Mouse (Mus musculus) frontal cortex, postnatal 10 days (tissue): Measurements from ENCODE around the gene Tbrg4.

Source experiments
- DNase-seq, 2 experiments: peaks; one replicate each; pipeline ENCODE4 v3.0.0; 2022; ENCODE audit warnings: low spot score in 2 of 2, mixed read lengths in 1 of 2

The Tbrg4 gene

DNA sequence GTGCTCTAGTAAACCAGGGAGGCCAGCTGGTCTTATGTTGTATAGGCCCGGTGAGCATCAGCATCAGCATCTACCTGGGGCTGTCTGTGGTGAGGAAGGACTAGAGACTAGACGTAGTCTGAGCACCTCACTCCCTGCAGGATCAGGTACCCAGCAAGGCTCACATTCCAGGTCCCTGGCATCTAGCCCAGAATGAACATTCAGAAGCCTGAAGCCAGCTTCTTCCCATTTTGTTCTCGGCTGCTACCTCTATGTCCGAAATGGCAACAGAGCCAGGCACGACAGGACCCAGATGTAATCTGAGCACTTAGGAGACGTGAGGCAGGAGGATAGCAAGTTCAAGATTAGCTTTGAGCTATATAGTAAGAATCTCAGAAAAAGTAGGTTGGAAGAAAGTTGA lies 31.0 kb downstream of the Tbrg4 start:
- DNase-seq, result no peak

DNA sequence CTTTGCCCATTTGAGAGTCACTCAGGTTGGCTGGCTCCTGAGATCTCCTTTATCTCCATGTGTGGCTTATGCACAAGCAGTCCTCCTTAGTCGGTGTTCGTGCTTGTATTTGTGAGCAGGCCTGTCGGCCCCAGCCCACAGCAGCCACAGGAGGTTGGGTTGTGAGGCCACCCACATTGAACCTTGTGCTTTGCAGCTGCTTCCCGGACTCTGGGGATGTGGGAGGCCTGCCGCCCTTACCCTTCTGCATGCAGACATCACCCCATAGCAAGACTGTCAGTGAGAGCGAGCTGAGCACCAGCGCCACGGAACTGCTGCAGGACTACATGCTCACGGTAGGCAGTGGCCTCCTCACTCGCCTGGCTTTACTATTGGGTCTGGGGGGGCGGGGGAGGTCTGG lies 32.5 kb downstream of the Tbrg4 start:
- no peak for DNase-seq

DNA sequence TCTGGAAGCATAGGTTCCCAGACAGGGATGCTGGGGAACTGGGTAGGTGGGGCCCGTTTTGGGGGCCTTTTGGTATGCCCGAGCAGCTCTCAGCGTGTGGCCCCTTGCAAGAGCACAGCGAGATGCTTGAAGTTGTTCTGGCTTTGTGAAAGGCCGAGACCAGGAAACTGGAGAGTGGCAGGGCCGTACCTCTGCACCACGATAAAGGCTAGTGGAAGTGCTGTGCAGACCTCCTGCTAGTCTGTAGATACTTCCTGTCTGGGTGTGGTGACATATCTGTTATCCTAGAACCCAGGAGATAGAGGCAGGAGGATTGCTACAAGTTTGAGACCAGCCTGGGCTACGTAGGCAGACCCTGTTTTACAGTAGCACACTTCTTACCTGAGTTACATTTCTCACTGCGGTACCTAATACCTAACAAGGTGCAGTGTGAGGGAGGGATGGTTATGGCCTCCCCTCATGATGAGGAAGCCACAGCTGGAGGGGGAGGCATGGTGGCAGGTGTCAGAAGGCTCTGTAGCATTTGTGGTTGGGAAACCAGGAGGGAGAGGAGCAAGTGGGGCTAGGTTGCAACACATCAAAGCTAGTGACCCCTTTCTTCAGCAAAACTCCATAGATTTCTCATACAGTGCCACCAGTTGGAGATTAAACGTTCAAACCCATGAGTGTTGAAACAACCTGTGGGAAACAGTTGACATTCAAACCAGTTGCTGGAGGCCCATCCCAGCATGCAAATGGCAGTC lies 34.8 kb downstream of the Tbrg4 start:
- no peak for DNase-seq

GRCm38 (mm10) chr11:6589838-6590237 lies 36.0 kb downstream of the Tbrg4 start:
- no peak for DNase-seq

- DNase-seq, result no peak
Measured at GRCm38 (mm10) chr11:6588295-6588694, 37.6 kb downstream of the Tbrg4 start.

GRCm38 (mm10) chr11:6587249-6587940 lies 38.5 kb downstream of the Tbrg4 start:
- no peak for DNase-seq

GRCm38 (mm10) chr11:6586660-6587059 lies 39.2 kb downstream of the Tbrg4 start:
- no peak for DNase-seq

DNA sequence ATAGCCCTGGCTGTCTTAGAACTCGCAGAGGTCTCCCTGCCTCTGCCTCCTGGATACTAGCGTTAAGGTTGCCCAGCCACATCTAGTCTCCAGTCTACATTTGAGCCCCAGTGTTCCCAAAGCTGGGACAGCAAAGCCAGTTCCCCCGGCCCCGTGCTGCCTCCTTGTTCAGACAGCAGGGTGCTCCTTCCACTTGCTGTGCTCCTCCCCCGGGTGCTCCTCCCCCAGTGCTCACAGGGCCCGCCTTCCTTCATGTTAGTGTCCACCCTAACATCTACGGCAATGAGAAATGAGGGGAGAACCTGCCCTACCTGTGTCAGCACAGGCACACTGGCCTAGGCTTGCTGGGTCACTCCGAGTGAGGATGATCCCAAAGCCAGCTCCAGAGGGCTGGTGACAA lies 40.1 kb downstream of the Tbrg4 start:
- no peak for DNase-seq

DNA sequence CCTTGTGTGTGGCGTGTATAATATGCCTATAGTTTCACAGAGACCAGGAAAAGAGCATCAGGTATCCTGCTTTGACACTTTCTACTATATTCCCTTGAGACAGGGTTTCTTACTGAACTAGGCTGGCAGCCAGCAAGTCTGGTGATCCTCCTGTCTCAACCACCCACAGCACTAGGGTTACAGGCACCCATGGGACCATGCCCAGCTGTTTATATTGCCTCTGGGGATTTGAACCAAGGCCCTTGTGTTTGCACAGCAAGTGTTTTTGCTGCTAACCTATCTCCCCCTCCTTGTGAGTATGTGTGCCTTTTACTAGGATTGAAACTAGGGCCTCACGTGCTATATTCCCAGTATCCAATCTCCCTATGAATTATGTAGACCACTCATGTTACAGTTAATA lies 44.3 kb downstream of the Tbrg4 start:
- DNase-seq, result no peak

GRCm38 (mm10) chr11:6580065-6580750 lies 45.7 kb downstream of the Tbrg4 start:
- DNase-seq, result no peak

DNA sequence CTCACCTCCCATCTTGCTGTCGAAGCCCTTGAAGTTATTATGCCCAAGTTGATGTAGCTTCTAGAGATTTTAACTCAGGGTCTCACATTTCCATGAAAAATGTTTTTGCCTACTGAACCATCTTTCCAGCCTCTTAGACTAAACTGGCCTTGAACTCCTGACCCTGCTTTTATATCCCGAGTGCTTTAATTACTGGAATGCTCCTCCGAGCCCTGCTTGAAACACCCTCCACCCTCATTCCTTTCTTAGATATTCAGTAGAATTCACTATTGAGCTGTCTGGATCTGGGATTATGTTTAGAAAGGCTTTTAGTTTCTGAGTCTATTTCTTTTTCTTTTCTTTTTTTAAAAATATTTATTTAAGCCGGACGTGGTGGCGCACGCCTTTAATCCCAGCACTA lies 46.5 kb downstream of the Tbrg4 start:
- no peak for DNase-seq

- no peak for DNase-seq
Measured at GRCm38 (mm10) chr11:6576151-6576550, 49.7 kb downstream of the Tbrg4 start.

DNA sequence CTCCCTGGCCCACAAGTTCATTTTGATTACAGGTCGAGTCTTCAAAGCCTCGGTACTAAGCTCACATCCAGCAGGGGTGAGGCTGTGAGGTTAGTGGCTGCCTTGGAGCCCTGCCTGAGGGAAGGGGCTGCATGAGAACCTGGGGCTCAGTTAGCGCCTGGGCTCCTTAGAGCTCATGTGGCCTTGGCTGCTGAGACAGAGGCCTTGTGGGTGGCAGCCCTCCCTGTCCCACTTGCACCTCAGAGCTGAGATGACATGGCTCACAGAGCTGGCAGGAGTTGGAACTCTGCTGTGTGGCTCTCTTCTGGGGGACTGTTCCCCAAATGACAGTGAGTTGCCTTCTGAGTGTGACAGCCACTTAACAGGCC lies 56.5 kb downstream of the Tbrg4 start:
- DNase-seq, result no peak

DNA sequence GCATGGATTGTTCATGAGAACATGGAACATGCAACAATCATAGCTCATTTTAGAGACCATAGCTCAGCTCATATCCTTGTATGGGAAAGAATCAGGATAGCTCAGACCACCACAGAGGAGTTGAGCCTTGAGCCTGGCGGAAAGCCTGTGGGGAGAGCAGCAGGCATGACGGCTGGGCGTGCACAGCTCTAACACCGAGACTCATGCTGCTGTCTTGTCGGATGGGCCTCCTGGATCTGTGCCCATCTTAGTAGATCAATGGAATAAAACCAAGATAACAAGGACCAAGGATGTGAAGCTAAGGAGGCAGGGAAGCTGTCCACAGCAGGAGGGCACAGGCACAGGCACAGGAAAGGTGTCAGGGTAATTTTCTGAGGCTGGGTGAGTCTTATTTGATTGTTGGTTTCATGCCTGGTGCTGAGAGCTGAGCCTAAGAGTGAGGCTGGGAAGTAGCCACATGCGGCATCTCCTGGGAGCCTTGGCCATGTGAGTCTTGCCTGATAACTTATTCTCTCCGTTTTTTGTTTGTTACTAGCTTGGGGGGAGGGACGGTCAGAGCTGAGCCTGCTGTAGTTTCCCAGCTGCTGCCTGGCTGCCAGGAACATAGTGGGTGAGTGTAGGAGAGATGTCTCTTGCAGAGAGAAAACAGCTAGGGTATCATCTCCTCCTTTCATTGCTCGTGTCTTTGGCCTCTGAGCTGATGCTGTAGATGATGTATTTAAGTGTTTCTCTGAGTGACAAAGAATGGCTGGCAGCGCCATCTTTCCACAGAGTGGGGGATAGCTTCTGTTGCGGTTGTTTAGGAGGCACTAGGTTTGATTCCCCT lies 57.1 kb downstream of the Tbrg4 start:
- DNase-seq, result peak in 1 of 2 experiments; percentile 22

DNA sequence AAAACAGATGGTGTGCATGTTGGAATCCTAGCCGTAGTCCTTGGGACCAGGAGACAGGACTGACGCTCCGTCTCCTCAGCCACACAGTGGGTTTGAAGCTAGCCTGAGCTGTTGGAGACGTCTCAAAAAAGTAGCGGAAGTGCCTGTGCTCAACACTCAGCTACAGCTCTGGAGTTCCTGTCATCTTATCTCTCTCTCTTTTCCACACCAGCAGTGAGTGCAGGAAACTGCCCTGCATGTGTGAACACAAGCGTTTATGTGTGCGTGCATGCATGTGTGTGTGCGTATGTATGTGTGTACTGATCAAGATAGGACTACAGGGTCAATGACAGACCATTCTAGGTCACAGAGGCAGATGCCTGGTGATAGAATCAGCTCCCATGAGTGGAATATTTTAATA lies 57.9 kb downstream of the Tbrg4 start:
- no peak for DNase-seq

DNA sequence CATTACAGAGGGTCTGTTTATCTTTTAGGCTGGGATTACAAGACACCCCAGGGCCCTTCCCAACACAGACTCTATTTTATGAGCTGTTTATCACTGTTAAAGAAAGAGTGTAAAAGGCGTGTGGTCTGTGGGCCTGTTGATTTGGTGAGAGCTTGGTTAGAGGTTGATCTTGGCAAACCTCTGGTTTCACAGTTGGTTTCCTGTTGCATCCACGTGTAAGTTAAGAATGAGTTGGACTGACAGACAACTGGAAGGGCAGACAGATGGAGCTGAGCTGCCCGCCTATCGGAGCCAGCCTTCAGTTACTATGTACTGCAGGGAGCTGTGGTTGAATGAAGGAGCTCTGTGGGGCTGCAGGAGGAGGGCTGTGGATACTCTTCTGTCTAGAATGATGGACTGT lies 59.4 kb downstream of the Tbrg4 start:
- no peak for DNase-seq
